Mouse (Mus musculus): ENCODE measurements around the gene Bcl2a1d. TPM values are rescaled to one million over a fixed set of nuclear protein-coding genes. Genes with fewer than 3 reads are reported as not detected.
"Not testable (repeated sequence)": the region's sequence is repeated elsewhere in the genome, so short reads cannot be mapped to it uniquely, and the experiment has no call there.

Gene Bcl2a1d
- total RNA-seq, 2 experiments from 2014 or later = 0.53 to 1.3 TPM

- DNase-seq = not testable (repeated sequence)
These were observed 33.0 kb downstream of the Bcl2a1d start for GRCm38 (mm10) chr9:88698746-88699145.

GRCm38 (mm10) chr9:88691307-88691706, 40.4 kb downstream of the Bcl2a1d start:
- not testable (repeated sequence) for DNase-seq

- DNase-seq = not testable (repeated sequence)
These were observed 42.3 kb downstream of the Bcl2a1d start for GRCm38 (mm10) chr9:88689451-88689850.

GRCm38 (mm10) chr9:88686719-88687118, 45.0 kb downstream of the Bcl2a1d start:
- not testable (repeated sequence) for DNase-seq

Other genes starting within 250 kb of the Bcl2a1d start
- 10 to 100 TPM; 80.5 to 84.8 TPM for gene Syncrip, start 249.3 kb downstream of the Bcl2a1d start, total RNA-seq (2021)
- gene Zfp949, start 183.9 kb downstream of the Bcl2a1d start, total RNA-seq (2021) = 1 to 10 TPM; 7.7 to 8.8 TPM
- under 1 TPM; 0.36 to 0.76 TPM for gene Trim43a, start 151.0 kb downstream of the Bcl2a1d start, total RNA-seq (2021)
- 10 to 100 TPM; 30.6 to 38.7 TPM for gene Mthfsl, start 11.6 kb downstream of the Bcl2a1d start, total RNA-seq (2021)
- not detected for gene Trim43c, start 107.2 kb upstream of the Bcl2a1d start, total RNA-seq (2021)
- gene Bcl2a1a, start 225.0 kb upstream of the Bcl2a1d start, total RNA-seq (2021) = under 1 TPM in 1 of 2 experiments, not detected in 1; 0.96 TPM